Mouse (Mus musculus) forebrain, postnatal 0 days (tissue): Measurements from ENCODE around the gene Mtmr10. TPM values are rescaled to one million over a fixed set of nuclear protein-coding genes. Genes with fewer than 3 reads are reported as not detected.

Experiments
- ATAC-seq: fragments of 200-750 bp; cut with Nextera tagmentation; 2 replicates; pipeline ENCODE4 v1.8.0; 2017; ENCODE audit warnings: mild to moderate bottlenecking, moderate library complexity
- DNase-seq: peaks from one replicate; pipeline ENCODE4 v3.0.0-alpha.2; 2015
- H3K27ac ChIP-seq: fragments of 300-500 bp; sonication (generic); 2 replicates; pipeline ENCODE4 v1.5.1; 2014; ENCODE audit warnings: low read depth, mild to moderate bottlenecking, antibody characterized with exemption, low read length, moderate library complexity, mixed read lengths
- H3K27me3 ChIP-seq: fragments of 300-500 bp; sonication (generic); 2 replicates; pipeline ENCODE4 v1.6.1; 2014; ENCODE audit warnings: mild to moderate bottlenecking, low read length, mixed read lengths; ENCODE audit not compliant: insufficient read depth
- H3K36me3 ChIP-seq: fragments of 300-500 bp; sonication (generic); 2 replicates; pipeline ENCODE4 v1.6.1; 2014; ENCODE audit warnings: mild to moderate bottlenecking, moderate library complexity; ENCODE audit not compliant: insufficient read depth
- H3K4me1 ChIP-seq: fragments of 300-500 bp; sonication (generic); 2 replicates; pipeline ENCODE4 v1.6.1; 2014; ENCODE audit warnings: antibody characterized with exemption; ENCODE audit not compliant: insufficient read depth
- H3K4me2 ChIP-seq: fragments of 300-500 bp; sonication (generic); 2 replicates; pipeline ENCODE4 v1.6.1; 2014; ENCODE audit warnings: low read depth, mild to moderate bottlenecking, moderate library complexity
- H3K4me3 ChIP-seq: fragments of 300-500 bp; sonication (generic); 2 replicates; pipeline ENCODE4 v1.5.1; 2014; ENCODE audit warnings: low read depth, low read length, mixed read lengths
- H3K9ac ChIP-seq: fragments of 300-500 bp; sonication (generic); 2 replicates; pipeline ENCODE4 v1.6.1; 2014; ENCODE audit warnings: mild to moderate bottlenecking
- H3K9me3 ChIP-seq: fragments of 300-500 bp; sonication (generic); 2 replicates; pipeline ENCODE4 v1.6.1; 2016; ENCODE audit warnings: low read length
- CTCF ChIP-seq: sonication (generic); IDR thresholded peaks from 2 replicates; pipeline ENCODE4 v1.5.1; 2016; ENCODE audit warnings: antibody characterized with exemption, control low read depth, low read depth
- WGBS: fragments of 180-500 bp; shearing (Covaris S2); extraction: QIAGEN DNeasy Blood & Tissue Kit; methylation state at CpG from one replicate; pipeline ENCODE4 v1.1.7; 2014; 5-methylcytosine and 5-hydroxymethylcytosine counted together
- polyA plus RNA-seq: library from polyadenylated mRNA; unstranded; fragments of >200 nt; fragmentation: Nextera tagmentation; extraction: Ambion mirVana; gene quantifications from 2 replicates; pipeline ENCODE4 v1.2.1, GENCODE M21; 2015
- total RNA-seq: library from RNA; depleted of rRNA; stranded (reverse); fragments of >200 nt; gene quantifications from 2 replicates; pipeline ENCODE4 v1.2.3, GENCODE M21; 2014

Mtmr10 gene
- total and polyA plus RNA-seq, 2 experiments from 2014 or later, result 6.0 to 9.5 TPM

DNA sequence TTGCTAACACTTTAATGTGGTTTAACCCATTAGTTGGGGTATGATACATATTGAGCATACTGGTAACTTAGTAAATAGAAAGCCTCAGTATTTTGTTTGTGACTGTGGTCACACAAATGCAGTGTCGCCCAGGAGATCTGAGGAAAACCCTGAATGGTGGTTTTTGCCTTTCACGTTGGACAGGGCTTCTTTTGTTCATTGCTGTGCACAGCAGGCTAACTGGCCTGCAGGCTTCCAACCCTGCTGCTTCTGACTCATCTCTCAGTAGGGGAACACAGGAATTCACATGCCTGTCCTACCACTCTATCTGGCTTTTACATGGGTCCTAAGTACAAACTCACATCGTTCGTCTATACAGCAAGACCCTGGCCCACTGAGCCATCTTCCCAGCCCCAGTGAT is 34.2 kb downstream of the Mtmr10 start:
- Histone ChIP-seq H3K27ac (no peak overlapping the region), H3K4me1 (no peaks in the 10 kb centered on the region), H3K27me3 (no peaks in the 10 kb centered on the region), H3K4me3 (no peak overlapping the region), H3K9ac (no peak overlapping the region), H3K36me3 (peaks cover 34% of the 10 kb centered on the region), H3K4me2 (no peak overlapping the region), H3K9me3 (no peaks in the 10 kb centered on the region)
- no peak for TF ChIP-seq CTCF
- ATAC-seq, result no peak
- 65% methylated on average over 4 of the region's 4 CpGs for WGBS
- no peak for DNase-seq

DNA sequence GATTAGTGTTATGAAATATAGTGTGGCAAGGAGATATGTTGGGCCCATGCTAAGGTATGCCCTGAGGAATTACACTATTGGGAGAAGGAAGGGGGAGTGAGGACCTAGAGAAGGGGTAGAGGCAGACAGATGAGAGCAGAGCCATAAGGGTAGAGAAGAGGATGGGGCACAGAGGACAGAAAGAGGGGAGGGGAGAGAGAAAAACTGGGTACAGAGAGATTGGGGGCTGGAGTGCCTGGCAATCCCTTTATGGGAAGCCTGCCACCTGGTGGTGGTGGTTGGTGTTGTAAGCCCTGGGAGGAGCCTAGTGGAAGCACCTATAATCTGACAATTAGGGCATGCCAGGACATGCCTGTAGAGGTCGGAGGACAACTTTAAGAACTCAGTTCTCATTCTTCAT is 39.4 kb downstream of the Mtmr10 start:
- H3K9ac ChIP-seq, result no peak overlapping the region
- H3K4me3 ChIP-seq, result no peak overlapping the region
- 6% methylated on average over 1 of the region's 1 CpGs for WGBS
- no peak overlapping the region for H3K27ac ChIP-seq
- peaks cover 11% of the 10 kb centered on the region for H3K36me3 ChIP-seq
- DNase-seq (peak; percentile 72), ATAC-seq (peak; percentile 81)
- no peaks in the 10 kb centered on the region for H3K9me3 ChIP-seq
- no peaks in the 10 kb centered on the region for H3K27me3 ChIP-seq
- no peaks in the 10 kb centered on the region for H3K4me1 ChIP-seq
- TF ChIP-seq CTCF, result peak; percentile 83
- no peak overlapping the region for H3K4me2 ChIP-seq

DNA sequence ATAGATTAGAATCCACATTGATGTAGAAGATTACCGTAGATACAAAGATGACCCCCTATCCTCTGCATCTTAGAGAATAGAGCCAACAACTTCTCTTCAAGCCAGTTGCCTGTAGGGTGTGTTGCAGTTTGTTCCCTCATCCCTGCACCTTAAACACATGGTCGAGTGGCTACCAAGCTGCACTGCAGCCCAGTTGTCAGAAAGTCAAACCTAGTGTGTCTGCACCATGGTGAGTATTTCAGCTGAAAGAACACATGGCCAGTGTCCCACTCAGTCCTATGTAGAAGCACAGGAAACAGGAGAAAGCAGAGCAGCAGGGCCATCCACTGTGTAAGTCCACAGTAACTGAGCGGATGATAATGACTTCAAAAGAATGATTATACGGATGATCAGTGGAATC is 40.0 kb downstream of the Mtmr10 start:
- 92% methylated on average over 4 of the region's 4 CpGs for WGBS
- H3K27ac ChIP-seq, result no peak overlapping the region
- TF ChIP-seq CTCF, result no peak
- no peak overlapping the region for H3K4me2 ChIP-seq
- DNase-seq (no peak), ATAC-seq (no peak)
- H3K36me3 ChIP-seq, result peaks cover 11% of the 10 kb centered on the region; the same call in 1 of the 2 replicates
- no peaks in the 10 kb centered on the region for H3K27me3 ChIP-seq
- H3K4me1 ChIP-seq, result no peaks in the 10 kb centered on the region
- no peak overlapping the region for H3K4me3 ChIP-seq
- no peaks in the 10 kb centered on the region for H3K9me3 ChIP-seq
- no peak overlapping the region for H3K9ac ChIP-seq

DNA sequence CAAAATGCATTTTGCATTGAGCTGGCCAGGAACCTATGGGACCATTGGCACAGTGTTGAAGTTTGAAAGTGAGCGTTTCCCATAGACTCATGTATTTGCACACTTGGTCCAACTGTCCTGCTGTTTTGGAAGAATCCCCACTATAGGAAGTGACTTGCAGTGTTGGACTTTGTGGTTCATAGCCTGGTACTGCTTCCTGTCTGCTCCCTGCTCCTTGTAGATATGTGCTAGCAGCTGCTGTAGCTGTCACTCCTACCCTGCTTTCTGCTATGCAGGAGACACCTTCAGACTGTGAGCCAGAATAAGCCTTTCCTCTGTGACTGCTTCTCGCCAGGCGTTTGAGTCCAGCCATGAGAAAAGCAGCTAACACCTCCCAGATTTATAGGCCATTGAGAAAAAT is 43.9 kb downstream of the Mtmr10 start:
- DNase-seq (no peak), ATAC-seq (no peak)
- Histone ChIP-seq H3K4me2 (no peak overlapping the region), H3K4me3 (no peak overlapping the region), H3K27ac (no peak overlapping the region), H3K9me3 (no peaks in the 10 kb centered on the region), H3K4me1 (no peaks in the 10 kb centered on the region), H3K9ac (no peak overlapping the region), H3K27me3 (no peaks in the 10 kb centered on the region), H3K36me3 (peaks cover 24% of the 10 kb centered on the region)
- TF ChIP-seq CTCF, result no peak
- 95% methylated on average over 3 of the region's 3 CpGs for WGBS

DNA sequence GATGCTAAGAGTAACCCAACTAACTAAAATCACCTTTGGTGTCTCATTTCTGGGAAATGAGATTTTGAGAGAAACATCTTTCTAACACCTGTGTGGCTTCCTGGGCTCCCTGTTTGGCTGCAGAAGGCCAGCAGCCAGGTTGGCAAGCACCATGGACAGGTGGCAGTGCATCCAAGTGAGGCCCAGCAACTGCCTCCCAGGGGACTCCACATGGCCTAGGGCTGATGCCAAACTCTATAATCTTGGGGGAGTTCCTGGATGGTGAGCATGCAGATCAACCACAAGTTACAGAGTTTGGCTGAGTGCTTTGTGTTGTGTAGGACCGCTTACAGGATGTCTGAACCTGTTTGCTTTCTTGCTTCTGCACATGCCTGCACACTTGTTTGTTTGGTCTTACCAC is 45.2 kb downstream of the Mtmr10 start:
- Histone ChIP-seq H3K9ac (no peak overlapping the region), H3K9me3 (no peaks in the 10 kb centered on the region), H3K4me3 (no peak overlapping the region), H3K4me2 (no peak overlapping the region), H3K4me1 (no peaks in the 10 kb centered on the region), H3K27me3 (no peaks in the 10 kb centered on the region), H3K36me3 (peaks cover 32% of the 10 kb centered on the region), H3K27ac (no peak overlapping the region)
- no peak for ATAC-seq
- DNase-seq, result no peak
- TF ChIP-seq CTCF, result no peak
- WGBS, result 69% methylated on average over 1 of the region's 1 CpGs

DNA sequence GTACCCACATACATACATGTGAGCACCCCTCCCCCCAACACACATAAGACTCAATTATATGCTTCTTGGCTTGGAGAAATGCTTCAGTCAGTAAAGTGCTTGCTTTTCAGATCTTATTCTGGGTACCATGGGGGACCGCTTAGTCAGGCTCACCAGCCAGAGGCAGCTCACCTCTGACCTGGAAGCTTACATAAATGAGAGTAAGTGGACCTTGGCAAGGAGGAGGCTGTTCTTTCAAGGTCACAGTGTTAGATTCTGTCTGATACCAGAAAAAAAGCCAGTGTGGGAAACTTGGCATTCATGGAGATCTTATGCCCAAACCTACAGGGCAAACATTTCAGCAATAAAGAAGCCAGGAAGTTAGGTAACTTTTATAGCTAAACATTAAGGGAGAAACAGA is 60.4 kb downstream of the Mtmr10 start:
- no peaks in the 10 kb centered on the region for H3K4me1 ChIP-seq
- TF ChIP-seq CTCF, result no peak

DNA sequence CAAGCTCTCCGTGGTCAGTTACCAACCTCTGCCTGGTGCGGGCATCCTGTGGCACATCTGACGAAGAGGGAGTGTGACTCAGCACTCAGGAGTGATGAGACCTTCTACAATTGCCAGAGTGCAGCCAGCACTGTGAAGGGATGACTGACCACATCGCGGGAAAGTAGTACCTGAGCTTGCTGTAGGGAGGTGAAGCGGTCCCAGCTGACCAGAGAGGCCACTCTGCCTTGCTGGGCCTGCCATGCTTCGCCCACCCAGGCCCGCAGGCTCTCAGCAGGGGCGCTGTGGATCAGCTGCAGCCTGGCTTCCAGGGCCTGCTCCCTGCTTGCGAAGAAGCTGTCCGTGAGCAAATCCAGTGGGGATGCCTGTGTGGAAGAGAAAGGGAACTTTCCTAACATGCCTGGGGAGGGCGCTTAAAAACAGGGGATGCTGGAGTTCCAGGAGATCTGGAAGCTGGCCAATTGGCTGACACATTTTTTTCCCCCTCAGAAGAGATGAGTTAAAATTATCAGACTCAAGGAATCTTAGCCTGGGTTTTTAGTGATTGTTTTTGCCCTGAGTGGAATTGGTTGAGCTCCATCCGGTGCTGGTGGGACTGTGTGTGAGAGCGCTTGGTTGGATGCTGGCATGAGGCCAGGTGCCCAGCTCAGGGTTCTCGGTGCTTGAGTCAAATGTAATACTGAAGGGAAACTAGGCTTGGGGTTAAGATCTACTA is 61.9 kb downstream of the Mtmr10 start:
- no peaks in the 10 kb centered on the region for H3K27me3 ChIP-seq
- H3K4me3 ChIP-seq, result no peak overlapping the region
- WGBS, result 72% methylated on average over 15 of the region's 15 CpGs
- H3K4me2 ChIP-seq, result no peak overlapping the region
- H3K4me1 ChIP-seq, result no peaks in the 10 kb centered on the region
- peak overlapping the region; percentile 15; the same call in 1 of the 2 replicates for H3K27ac ChIP-seq
- H3K9me3 ChIP-seq, result no peaks in the 10 kb centered on the region
- ATAC-seq (peak; percentile 38; the same call in 1 of the 2 replicates), DNase-seq (peak; percentile 66)
- no peak overlapping the region for H3K9ac ChIP-seq
- TF ChIP-seq CTCF, result peak; percentile 35; the same call in 1 of the 2 replicates
- H3K36me3 ChIP-seq, result peaks cover 17% of the 10 kb centered on the region

More for the DNA sequence above, 60.4 kb downstream of the Mtmr10 start:
- DNase-seq, result no peak
- peaks cover 17% of the 10 kb centered on the region for H3K36me3 ChIP-seq
- H3K4me2 ChIP-seq, result no peak overlapping the region
- no peak for ATAC-seq
- H3K27me3 ChIP-seq, result no peaks in the 10 kb centered on the region
- H3K27ac ChIP-seq, result no peak overlapping the region
- H3K9me3 ChIP-seq, result no peaks in the 10 kb centered on the region
- no peak overlapping the region for H3K9ac ChIP-seq
- no peak overlapping the region for H3K4me3 ChIP-seq
- WGBS, result 95% methylated on average over 1 of the region's 1 CpGs
